Mouse (Mus musculus): Measurements from ENCODE around the gene Zfp944. TPM values are rescaled to one million over a fixed set of nuclear protein-coding genes. Genes with fewer than 3 reads are reported as not detected.

The Zfp944 gene
- 2.7 and 4.2 TPM in 2 replicates for polyA plus RNA-seq (2012; rRNA removed)

GRCm38 (mm10) chr17:22361101-22361781 is at the start of gene Zfp944, which contains the start of gene Zfp758:
Zfp944 (minus strand) TSS chr17:22361400.
Zfp758 (plus strand) TSS chr17:22361453.

GRCm38 (mm10) chr17:22314730-22315226 is 46.4 kb downstream of the Zfp944 start, which contains the start of gene CT030661.1:
CT030661.1 (minus strand) TSS chr17:22314837.

Other genes with a start within 250 kb of the Zfp944 start
- gene Zfp947, start 195.2 kb downstream of the Zfp944 start, polyA plus RNA-seq (2012; rRNA removed): 0.09 and 0.14 TPM in 2 replicates
- 0.19 and 0.20 TPM in 2 replicates for gene Zfp994, start 135.8 kb downstream of the Zfp944 start, polyA plus RNA-seq (2012; rRNA removed)
- 0.42 and 0.61 TPM in 2 replicates for gene CT030661.1, start 46.6 kb downstream of the Zfp944 start, polyA plus RNA-seq (2012; rRNA removed)
- 0.58 and 0.65 TPM in 2 replicates for gene Zfp758, start 53 bp upstream of the Zfp944 start, polyA plus RNA-seq (2012; rRNA removed)
- gene Zfp946, start 62.8 kb upstream of the Zfp944 start, polyA plus RNA-seq (2012; rRNA removed): 4.6 and 5.1 TPM in 2 replicates
- gene Vmn2r111, start 212.1 kb upstream of the Zfp944 start, polyA plus RNA-seq (2012; rRNA removed): not detected in 2 replicates
- gene Vmn2r112, start 239.6 kb upstream of the Zfp944 start, polyA plus RNA-seq (2012; rRNA removed): not detected in 2 replicates